Mouse (Mus musculus) E14TG2a.4 (cell line): Measurements from ENCODE around the gene Flnb.

Experiments
- CTCF ChIP-seq: conservative IDR thresholded peaks from 2 replicates; pipeline ENCODE4 v1.5.1; 2014; ENCODE audit warnings: low read length
- NANOG ChIP-seq: IDR thresholded peaks from 2 replicates; pipeline ENCODE4 v1.6.1; 2014; ENCODE audit warnings: borderline replicate concordance, low read length, mixed read lengths

- TF ChIP-seq CTCF: no peak
- no peak for TF ChIP-seq NANOG
These were observed 64.3 kb downstream of the Flnb start for GRCm38 (mm10) chr14:7882050-7882449.
